Mouse (Mus musculus): ENCODE measurements around the gene Fry.

DNA sequence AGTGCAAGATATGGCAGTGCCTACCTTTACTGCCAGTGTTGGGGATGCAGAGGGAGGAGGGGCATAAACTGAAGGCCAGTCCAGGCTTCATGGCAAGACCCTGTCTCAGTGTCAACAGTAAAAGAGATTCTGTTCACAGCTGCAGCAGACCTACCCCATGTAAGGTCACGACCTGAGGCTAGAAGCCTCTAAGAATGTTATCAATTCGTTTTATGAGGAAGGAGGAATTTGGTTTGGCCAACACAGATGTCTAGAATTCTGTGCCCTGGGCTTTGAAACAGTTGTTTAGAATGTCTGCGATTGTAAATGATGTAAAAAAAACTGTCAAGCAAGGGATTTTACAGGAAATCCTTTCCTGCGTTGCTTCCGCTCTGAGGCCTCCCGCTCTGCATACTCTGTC is 299.6 kb downstream of the Fry start:
- no peak for TF ChIP-seq NELFE (IDR thresholded peaks at IDR 0.05; ENCODE audit: low read depth, low read length)
- no peak for TF ChIP-seq CTCF (IDR thresholded peaks at IDR 0.05 in 2 of 3, conservative IDR thresholded peaks at IDR 0.05 in 1 of 3; ENCODE audit: control insufficient read depth in 1 of 3, insufficient read depth in 1 of 3, low read depth in 2 of 3, low read length in 3 of 3, poor library complexity in 1 of 3, severe bottlenecking in 1 of 3)
- no peak for TF ChIP-seq RCOR1 (IDR thresholded peaks at IDR 0.05; ENCODE audit: low read depth, low read length)
- TF ChIP-seq POLR2AphosphoS2 (IDR thresholded peaks at IDR 0.05; ENCODE audit: low read length): no peak
- TF ChIP-seq E2F4 (IDR thresholded peaks at IDR 0.05; ENCODE audit: borderline replicate concordance, low read depth, low read length): no peak
- TF ChIP-seq POLR2A (IDR thresholded peaks at IDR 0.05; ENCODE audit: control insufficient read depth in 1 of 2, insufficient read depth in 1 of 2, low read depth in 1 of 2, low read length in 2 of 2, poor library complexity in 1 of 2): no peak
